Mouse (Mus musculus) C2C12 (cell line): ENCODE data around the gene Agap3. TPM values are rescaled to one million over a fixed set of nuclear protein-coding genes. Genes with fewer than 3 reads are reported as not detected.

Experiments used
- H3K27me3 ChIP-seq: one replicate; pipeline ENCODE4 v1.6.1; 2011; ENCODE audit not compliant: control insufficient read depth, insufficient read depth, insufficient read length
- H3K36me3 ChIP-seq: one replicate; pipeline ENCODE4 v1.6.1; 2011; ENCODE audit not compliant: control insufficient read depth, insufficient read depth
- H3K4me3 ChIP-seq: one replicate; pipeline ENCODE4 v1.5.1; 2011; ENCODE audit warnings: mild to moderate bottlenecking, control low read depth; ENCODE audit not compliant: poor library complexity, insufficient read depth, severe bottlenecking
- H3K79me2 ChIP-seq: one replicate; pipeline ENCODE4 v1.6.1; 2011; ENCODE audit not compliant: control insufficient read depth, insufficient read depth
- H3K79me3 ChIP-seq: one replicate; pipeline ENCODE4 v1.6.1; 2011; ENCODE audit warnings: low read depth, control low read depth
- H3ac ChIP-seq: one replicate; pipeline ENCODE3; 2011; ENCODE audit warnings: low read depth; ENCODE audit not compliant: control insufficient read depth, insufficient read length
- CEBPB ChIP-seq: IDR thresholded peaks from one replicate; pipeline ENCODE4 v1.6.1; 2011; ENCODE audit warnings: low read depth, mild to moderate bottlenecking, control low read depth, moderate library complexity
- CTCF ChIP-seq: IDR thresholded peaks from one replicate; pipeline ENCODE4 v1.5.1; 2011; ENCODE audit not compliant: control insufficient read depth, insufficient read depth, insufficient read length
- FOSL1 ChIP-seq: IDR thresholded peaks from one replicate; pipeline ENCODE4 v1.8.0; 2011; ENCODE audit warnings: mild to moderate bottlenecking, low read length; ENCODE audit not compliant: poor library complexity, insufficient read depth, severe bottlenecking
- MAX ChIP-seq: IDR thresholded peaks from one replicate; pipeline ENCODE4 v1.6.1; 2011; ENCODE audit warnings: mild to moderate bottlenecking, control low read depth
- MYOD1 ChIP-seq: IDR thresholded peaks from one replicate; pipeline ENCODE4 v1.6.1; 2011; ENCODE audit warnings: low read depth; ENCODE audit not compliant: control insufficient read depth, insufficient read length
- MYOG ChIP-seq: IDR thresholded peaks from one replicate; pipeline ENCODE4 v1.6.1; 2011; ENCODE audit not compliant: control insufficient read depth, insufficient read length; ENCODE audit errors: extremely low read depth
- USF1 ChIP-seq: IDR thresholded peaks from one replicate; pipeline ENCODE4 v1.6.1; 2011; ENCODE audit warnings: low read depth, mild to moderate bottlenecking, control low read depth, moderate library complexity
- polyA plus RNA-seq: library from polyadenylated mRNA; unstranded; fragments of >200 nt; fragmentation: generic; extraction: Trizol; gene quantifications from one replicate; pipeline ENCODE4 v1.2.1, GENCODE M21; 2012; ENCODE audit warnings: missing spikeins

Agap3 gene
- polyA plus RNA-seq, 1 experiment = 119 TPM

DNA sequence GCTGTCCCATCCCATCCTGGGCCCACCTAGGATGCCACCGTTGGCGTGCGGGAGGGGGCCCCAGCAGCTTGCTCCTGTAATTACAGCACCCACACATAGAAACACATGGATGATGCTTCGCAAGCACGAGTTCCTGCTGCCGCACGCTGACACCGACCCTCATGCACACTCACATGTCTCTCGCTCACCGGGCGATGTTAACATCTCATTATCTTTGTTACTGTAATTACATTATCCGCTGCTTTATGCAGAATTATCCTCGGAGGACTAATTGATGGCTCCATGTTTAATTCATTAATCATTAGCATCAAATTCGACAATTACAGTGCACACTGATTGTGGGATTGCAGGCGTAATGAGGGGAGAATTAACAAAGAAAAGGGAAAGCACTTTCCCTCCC lies 43.0 kb downstream of the Agap3 start:
- no peaks in the 10 kb centered on the region for H3K79me3 ChIP-seq
- no peaks in the 10 kb centered on the region for H3K79me2 ChIP-seq
- peaks cover 54% of the 10 kb centered on the region for H3K36me3 ChIP-seq
- no peak overlapping the region for H3ac ChIP-seq
- no peaks in the 10 kb centered on the region for H3K27me3 ChIP-seq
- H3K4me3 ChIP-seq = no peak overlapping the region
- TF ChIP-seq CEBPB (no peak), FOSL1 (no peak), MAX (no peak), USF1 (no peak), CTCF (no peak), MYOG (no peak), MYOD1 (no peak)

DNA sequence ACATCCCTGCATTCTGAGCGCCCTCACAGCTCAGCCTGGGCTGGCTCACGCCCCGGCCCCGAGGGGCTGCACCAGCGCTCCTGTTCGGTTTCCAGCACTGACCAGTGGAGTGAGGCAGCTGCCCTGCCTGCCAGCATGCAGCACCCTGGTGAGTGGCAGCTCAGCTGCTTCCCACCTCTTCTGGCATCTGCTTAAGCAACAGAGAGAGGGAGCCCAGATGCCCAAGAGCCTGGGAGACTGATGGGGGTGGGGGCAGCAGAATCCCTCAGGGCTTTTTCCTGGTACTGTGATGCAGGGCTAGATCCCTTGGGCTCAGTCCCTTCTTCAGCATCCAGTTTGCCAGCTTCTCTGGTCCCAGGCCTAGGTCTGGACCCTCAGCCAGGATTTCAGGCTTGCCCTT lies 44.8 kb downstream of the Agap3 start:
- Histone ChIP-seq H3K79me2 (no peaks in the 10 kb centered on the region), H3K4me3 (no peak overlapping the region), H3K79me3 (no peaks in the 10 kb centered on the region), H3ac (no peak overlapping the region), H3K36me3 (peaks cover 49% of the 10 kb centered on the region), H3K27me3 (no peaks in the 10 kb centered on the region)
- no peak for TF ChIP-seq MAX
- TF ChIP-seq CEBPB = no peak
- TF ChIP-seq FOSL1 = no peak
- TF ChIP-seq CTCF = no peak

DNA sequence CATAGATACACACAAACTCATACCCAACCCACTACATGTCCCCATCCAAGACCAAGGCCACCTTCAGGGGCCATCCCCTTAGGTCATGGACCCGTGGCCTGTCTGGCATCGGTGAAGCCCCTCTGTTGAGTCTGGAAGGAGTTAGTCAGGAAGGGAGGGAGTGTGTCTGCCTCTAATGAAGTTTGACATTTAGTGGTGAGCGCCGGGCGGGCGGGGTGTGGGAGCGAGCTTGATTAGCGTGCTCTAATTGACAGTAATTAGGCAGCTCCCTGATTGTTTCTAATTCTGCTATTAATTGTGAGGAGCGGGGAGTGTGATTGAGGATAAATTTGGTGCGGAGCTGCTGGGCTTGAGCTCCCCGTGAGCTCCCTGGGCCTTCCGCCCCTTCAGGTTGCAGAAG lies 45.5 kb downstream of the Agap3 start:
- peaks cover 45% of the 10 kb centered on the region for H3K36me3 ChIP-seq
- H3K27me3 ChIP-seq = no peaks in the 10 kb centered on the region
- TF ChIP-seq MYOD1 (no peak), USF1 (no peak), CEBPB (no peak)
- no peak overlapping the region for H3K4me3 ChIP-seq
- no peaks in the 10 kb centered on the region for H3K79me2 ChIP-seq
- no peak overlapping the region for H3ac ChIP-seq
- no peaks in the 10 kb centered on the region for H3K79me3 ChIP-seq

DNA sequence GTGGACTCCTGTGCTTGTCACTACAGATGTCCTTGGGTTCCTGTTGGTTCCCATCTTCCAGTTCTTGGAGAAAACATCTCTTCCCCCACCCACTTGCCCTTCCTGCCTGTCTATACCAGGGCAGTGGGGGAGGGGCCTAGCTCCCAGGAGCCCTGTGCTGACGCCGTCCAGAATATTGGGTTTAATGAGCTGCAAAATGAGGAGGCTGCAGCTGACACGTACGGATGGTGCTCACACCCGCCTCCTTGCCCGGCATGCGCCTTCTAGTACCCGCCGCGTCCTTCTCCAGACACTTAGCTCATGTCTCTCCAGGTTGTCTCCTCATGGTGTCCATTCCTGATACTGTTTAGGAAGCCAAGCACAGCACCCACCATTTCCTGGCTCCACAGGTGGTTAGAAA lies 47.1 kb downstream of the Agap3 start:
- peaks cover 32% of the 10 kb centered on the region for H3K36me3 ChIP-seq

DNA sequence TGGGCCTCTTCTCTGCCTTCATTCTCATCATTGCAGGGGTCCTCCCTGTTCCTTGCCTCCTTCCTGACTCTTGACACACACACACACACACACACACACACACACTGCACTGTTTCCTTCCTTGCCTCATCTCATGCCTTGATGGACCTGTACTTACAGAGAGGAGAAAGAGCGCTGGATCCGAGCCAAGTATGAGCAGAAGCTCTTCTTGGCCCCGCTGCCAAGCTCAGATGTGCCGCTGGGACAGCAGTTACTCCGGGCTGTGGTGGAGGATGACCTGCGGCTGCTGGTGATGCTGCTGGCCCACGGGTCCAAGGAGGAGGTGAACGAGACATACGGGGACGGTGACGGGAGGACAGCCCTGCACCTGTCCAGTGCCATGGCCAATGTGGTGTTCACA lies 48.9 kb downstream of the Agap3 start:
- TF ChIP-seq FOSL1 (no peak), MYOG (no peak), MYOD1 (no peak)
- no peak overlapping the region for H3ac ChIP-seq
- H3K79me3 ChIP-seq = no peaks in the 10 kb centered on the region
- H3K4me3 ChIP-seq = no peak overlapping the region
- no peaks in the 10 kb centered on the region for H3K79me2 ChIP-seq
- H3K27me3 ChIP-seq = no peaks in the 10 kb centered on the region
- peaks cover 31% of the 10 kb centered on the region for H3K36me3 ChIP-seq

More for the DNA sequence above, 47.1 kb downstream of the Agap3 start:
- TF ChIP-seq CTCF (no peak), USF1 (no peak), MAX (no peak), CEBPB (no peak), MYOD1 (no peak), FOSL1 (no peak), MYOG (no peak)
- Histone ChIP-seq H3K79me2 (no peaks in the 10 kb centered on the region), H3K4me3 (no peak overlapping the region), H3K27me3 (no peaks in the 10 kb centered on the region), H3ac (no peak overlapping the region), H3K79me3 (no peaks in the 10 kb centered on the region)

DNA sequence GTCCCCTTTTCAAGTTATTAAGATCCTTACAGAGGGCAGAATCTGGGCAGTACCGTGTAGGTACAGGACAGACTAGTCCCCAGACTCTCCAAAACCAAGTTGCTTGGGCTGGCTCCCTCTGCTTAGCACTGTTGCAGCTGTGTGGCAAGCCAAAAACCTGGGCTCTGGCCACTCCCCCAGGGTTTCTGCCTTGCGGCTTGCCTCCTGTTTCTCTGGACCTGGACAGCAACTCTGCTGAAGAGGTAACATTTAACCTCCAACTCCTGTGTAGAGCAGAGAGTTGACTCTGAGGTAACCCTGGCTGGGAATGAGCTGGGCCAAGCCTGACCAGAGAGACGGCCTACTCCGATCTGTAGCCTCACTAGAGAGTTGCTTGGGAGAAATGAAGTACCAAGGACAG lies 50.8 kb downstream of the Agap3 start:
- Histone ChIP-seq H3ac (no peak overlapping the region), H3K79me3 (no peaks in the 10 kb centered on the region), H3K27me3 (no peaks in the 10 kb centered on the region), H3K4me3 (no peak overlapping the region), H3K36me3 (peaks cover 15% of the 10 kb centered on the region), H3K79me2 (no peaks in the 10 kb centered on the region)
- TF ChIP-seq CEBPB (no peak), CTCF (no peak), MYOD1 (no peak), FOSL1 (no peak), MYOG (no peak), USF1 (no peak), MAX (no peak)
